Mouse (Mus musculus): ENCODE data around the gene Mpv17l2. TPM values are rescaled to one million over a fixed set of nuclear protein-coding genes. Genes with fewer than 3 reads are reported as not detected.

The Mpv17l2 gene
- polyA plus RNA-seq, 1 experiment from 2014 or later: 47.4 TPM

DNA sequence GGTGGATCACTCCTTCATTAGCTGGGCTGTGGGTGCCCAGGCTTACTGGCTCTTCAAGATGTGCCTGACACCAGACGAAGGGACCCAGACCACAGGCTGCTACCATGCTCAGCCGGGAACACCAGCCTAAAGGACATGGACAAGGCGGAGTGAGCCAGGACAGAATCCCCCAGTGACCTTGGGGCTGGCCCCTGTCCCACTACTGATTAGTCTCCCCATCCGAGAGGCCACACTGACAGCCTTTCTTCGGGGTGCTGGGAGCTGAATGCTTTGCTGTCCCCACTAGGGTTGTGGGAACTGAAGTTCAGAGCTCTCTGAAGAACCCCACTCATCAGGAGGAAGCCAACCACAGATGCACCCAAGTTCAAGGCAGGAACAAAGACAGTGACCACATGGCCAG, 14.5 kb upstream of the Mpv17l2 start:
- ATAC-seq (ENCODE audit: insufficient number of reproducible peaks, insufficient read depth, low FRiP score, low read depth): no peak
- Histone ChIP-seq H3K9me3 (ENCODE audit: control insufficient read depth, low read length) (no peaks in the 10 kb centered on the region), H3K4me3 (ENCODE audit: control insufficient read depth in 1 of 2, insufficient read depth in 1 of 2, low read depth in 1 of 2, low read length in 2 of 2) (peak overlapping the region in 1 of 2 experiments; percentile 86; a peak in 2 of 4 replicates), H3K4me2 (ENCODE audit: low read length) (peak overlapping the region; percentile 98), H3K4me1 (ENCODE audit: control insufficient read depth in 2 of 2, insufficient read depth in 2 of 2, low read length in 2 of 2) (peaks cover 22 to 36% of the 10 kb centered on the region in 2 experiments), H3K27me3 (ENCODE audit: control insufficient read depth, insufficient read depth, low read length) (no peaks in the 10 kb centered on the region), H3K9ac (ENCODE audit: low read length) (peak overlapping the region; percentile 100), H3K27ac (replicated peaks in 1 of 2; ENCODE audit: control insufficient read depth in 1 of 2, insufficient read depth in 1 of 2, low read depth in 2 of 2, low read length in 2 of 2) (no peak overlapping the region), H3K36me3 (ENCODE audit: control insufficient read depth, insufficient read depth, low read length) (peaks cover 60% of the 10 kb centered on the region)
- WGBS: 86% methylated on average over 5 of the region's 5 CpGs

DNA sequence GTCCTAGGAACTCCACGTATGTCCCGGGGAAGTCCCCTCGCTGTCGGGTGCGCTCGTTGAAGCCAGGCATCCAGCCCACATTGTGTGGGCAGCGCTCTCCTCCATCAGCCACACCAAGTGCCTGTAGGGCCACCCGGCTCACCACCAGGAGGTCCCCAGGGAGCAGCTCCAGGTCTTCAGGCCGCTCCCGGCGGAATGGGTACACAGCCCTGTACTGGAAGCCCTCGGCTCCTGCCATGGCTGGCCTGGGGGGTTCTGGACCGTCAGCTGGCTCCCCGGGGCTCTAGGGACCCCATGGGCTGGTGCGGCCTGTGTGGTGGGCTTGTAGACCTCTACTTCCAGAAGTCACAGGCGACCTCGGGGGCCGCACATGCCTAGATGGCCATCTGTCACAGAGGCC, 14.0 kb upstream of the Mpv17l2 start:
- Histone ChIP-seq H3K9ac (ENCODE audit: low read length) (peak overlapping the region; percentile 52), H3K36me3 (ENCODE audit: control insufficient read depth, insufficient read depth, low read length) (peaks cover 60% of the 10 kb centered on the region), H3K4me3 (ENCODE audit: control insufficient read depth in 1 of 2, insufficient read depth in 1 of 2, low read depth in 1 of 2, low read length in 2 of 2) (no peak overlapping the region), H3K27me3 (ENCODE audit: control insufficient read depth, insufficient read depth, low read length) (no peaks in the 10 kb centered on the region), H3K27ac (replicated peaks in 1 of 2; ENCODE audit: control insufficient read depth in 1 of 2, insufficient read depth in 1 of 2, low read depth in 2 of 2, low read length in 2 of 2) (no peak overlapping the region), H3K9me3 (ENCODE audit: control insufficient read depth, low read length) (no peaks in the 10 kb centered on the region), H3K4me1 (ENCODE audit: control insufficient read depth in 2 of 2, insufficient read depth in 2 of 2, low read length in 2 of 2) (peaks cover 22 to 36% of the 10 kb centered on the region in 2 experiments), H3K4me2 (ENCODE audit: low read length) (no peak overlapping the region)
- no peak for ATAC-seq (ENCODE audit: insufficient number of reproducible peaks, insufficient read depth, low FRiP score, low read depth)
- WGBS: 93% methylated on average over 18 of the region's 18 CpGs

DNA sequence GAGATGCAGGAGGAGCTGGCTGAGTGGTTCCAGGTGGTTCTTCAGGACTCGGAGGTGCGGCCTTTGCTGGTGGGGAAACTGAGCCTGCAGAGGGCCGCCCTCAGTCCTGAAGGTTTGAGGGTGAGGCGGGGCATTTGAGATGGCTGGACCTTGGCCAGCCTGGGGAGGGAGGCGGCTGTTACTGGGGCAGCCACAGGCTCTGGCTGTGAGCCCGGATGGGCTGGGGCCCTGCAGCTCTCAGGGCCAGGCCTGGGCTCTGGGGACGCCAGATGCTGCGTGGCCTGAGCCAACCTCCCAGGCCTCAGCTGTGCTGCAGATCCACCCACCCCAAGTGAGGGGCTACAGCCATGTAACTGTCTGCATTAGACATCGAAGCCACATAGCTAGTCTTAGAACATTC, 13.1 kb upstream of the Mpv17l2 start:
- peak overlapping the region; percentile 52 for H3K9ac ChIP-seq (ENCODE audit: low read length)
- H3K9me3 ChIP-seq (ENCODE audit: control insufficient read depth, low read length): no peaks in the 10 kb centered on the region
- 0 out of 2 replicates have a peak overlapping the region, but pooled peaks have one; percentile 12 for H3K4me2 ChIP-seq (ENCODE audit: low read length)
- ATAC-seq (ENCODE audit: insufficient number of reproducible peaks, insufficient read depth, low FRiP score, low read depth): peak; percentile 27; the same call in 1 of the 2 replicates
- peaks cover 58% of the 10 kb centered on the region for H3K36me3 ChIP-seq (ENCODE audit: control insufficient read depth, insufficient read depth, low read length)
- peaks cover 22 to 36% of the 10 kb centered on the region in 2 experiments for H3K4me1 ChIP-seq (ENCODE audit: control insufficient read depth in 2 of 2, insufficient read depth in 2 of 2, low read length in 2 of 2)
- no peaks in the 10 kb centered on the region for H3K27me3 ChIP-seq (ENCODE audit: control insufficient read depth, insufficient read depth, low read length)
- WGBS: 36% methylated on average over 9 of the region's 9 CpGs
- H3K27ac ChIP-seq (replicated peaks in 1 of 2; ENCODE audit: control insufficient read depth in 1 of 2, insufficient read depth in 1 of 2, low read depth in 2 of 2, low read length in 2 of 2): peak overlapping the region in 1 of 2 experiments; percentile 59; a peak in 2 of 4 replicates
- no peak overlapping the region; a peak in 1 of 4 replicates for H3K4me3 ChIP-seq (ENCODE audit: control insufficient read depth in 1 of 2, insufficient read depth in 1 of 2, low read depth in 1 of 2, low read length in 2 of 2)

DNA sequence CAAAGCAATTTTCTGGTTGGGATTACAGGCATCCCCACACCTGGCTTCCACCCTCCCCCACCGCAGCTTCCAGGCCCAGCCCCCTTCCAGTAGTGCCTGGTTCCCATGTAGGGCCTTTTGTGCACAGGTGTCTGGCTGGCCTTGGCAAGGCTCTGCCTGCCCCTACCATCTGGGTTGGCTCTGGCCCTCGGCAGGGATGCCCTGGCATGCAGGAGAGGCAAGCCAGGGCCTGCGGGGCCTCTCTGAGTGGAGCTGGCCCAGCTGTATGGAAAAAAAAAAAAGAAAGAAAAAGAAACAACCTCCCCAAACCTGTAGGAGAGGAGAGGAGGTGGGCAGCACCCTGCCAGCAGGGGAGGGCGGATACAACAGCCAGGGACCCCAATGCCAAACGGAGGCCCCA, 12.7 kb upstream of the Mpv17l2 start:
- H3K4me3 ChIP-seq (ENCODE audit: control insufficient read depth in 1 of 2, insufficient read depth in 1 of 2, low read depth in 1 of 2, low read length in 2 of 2): no peak overlapping the region; a peak in 1 of 4 replicates
- WGBS: 89% methylated on average over 5 of the region's 5 CpGs
- ATAC-seq (ENCODE audit: insufficient number of reproducible peaks, insufficient read depth, low FRiP score, low read depth): no peak
- H3K9me3 ChIP-seq (ENCODE audit: control insufficient read depth, low read length): no peaks in the 10 kb centered on the region
- peaks cover 58% of the 10 kb centered on the region for H3K36me3 ChIP-seq (ENCODE audit: control insufficient read depth, insufficient read depth, low read length)
- 0 out of 2 replicates have a peak overlapping the region, but pooled peaks have one; percentile 12 for H3K4me2 ChIP-seq (ENCODE audit: low read length)
- peaks cover 22 to 36% of the 10 kb centered on the region in 2 experiments for H3K4me1 ChIP-seq (ENCODE audit: control insufficient read depth in 2 of 2, insufficient read depth in 2 of 2, low read length in 2 of 2)
- H3K9ac ChIP-seq (ENCODE audit: low read length): peak overlapping the region; percentile 22
- H3K27me3 ChIP-seq (ENCODE audit: control insufficient read depth, insufficient read depth, low read length): no peaks in the 10 kb centered on the region
- H3K27ac ChIP-seq (replicated peaks in 1 of 2; ENCODE audit: control insufficient read depth in 1 of 2, insufficient read depth in 1 of 2, low read depth in 2 of 2, low read length in 2 of 2): peak overlapping the region in 1 of 2 experiments; percentile 59; a peak in 1 of 4 replicates

DNA sequence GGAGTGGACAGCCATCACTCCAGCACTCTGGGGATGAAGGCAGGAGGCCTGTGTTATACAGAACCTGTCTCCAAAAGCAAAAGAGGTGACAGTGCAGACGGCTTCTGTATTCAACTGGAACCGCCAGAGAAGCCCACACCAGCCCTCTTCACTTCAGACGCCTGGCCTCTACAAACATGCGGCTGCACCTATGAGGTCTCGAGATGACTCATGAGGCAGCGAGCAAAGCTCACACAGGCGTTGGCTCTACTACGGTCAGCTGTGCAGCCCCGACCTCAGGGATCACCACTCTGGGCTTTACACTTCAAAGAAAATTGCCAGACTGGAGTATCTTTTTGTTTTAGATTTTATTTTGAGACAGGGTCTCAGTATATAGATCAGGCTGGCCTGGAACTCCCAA, 12.1 kb upstream of the Mpv17l2 start:
- H3K27ac ChIP-seq (replicated peaks in 1 of 2; ENCODE audit: control insufficient read depth in 1 of 2, insufficient read depth in 1 of 2, low read depth in 2 of 2, low read length in 2 of 2): no peak overlapping the region
- no peak overlapping the region for H3K9ac ChIP-seq (ENCODE audit: low read length)
- peaks cover 22 to 32% of the 10 kb centered on the region in 2 experiments for H3K4me1 ChIP-seq (ENCODE audit: control insufficient read depth in 2 of 2, insufficient read depth in 2 of 2, low read length in 2 of 2)
- H3K36me3 ChIP-seq (ENCODE audit: control insufficient read depth, insufficient read depth, low read length): peaks cover 61% of the 10 kb centered on the region
- H3K4me3 ChIP-seq (ENCODE audit: control insufficient read depth in 1 of 2, insufficient read depth in 1 of 2, low read depth in 1 of 2, low read length in 2 of 2): no peak overlapping the region
- H3K4me2 ChIP-seq (ENCODE audit: low read length): no peak overlapping the region
- ATAC-seq (ENCODE audit: insufficient number of reproducible peaks, insufficient read depth, low FRiP score, low read depth): no peak
- 85% methylated on average over 9 of the region's 9 CpGs for WGBS
- H3K9me3 ChIP-seq (ENCODE audit: control insufficient read depth, low read length): no peaks in the 10 kb centered on the region
- H3K27me3 ChIP-seq (ENCODE audit: control insufficient read depth, insufficient read depth, low read length): no peaks in the 10 kb centered on the region

DNA sequence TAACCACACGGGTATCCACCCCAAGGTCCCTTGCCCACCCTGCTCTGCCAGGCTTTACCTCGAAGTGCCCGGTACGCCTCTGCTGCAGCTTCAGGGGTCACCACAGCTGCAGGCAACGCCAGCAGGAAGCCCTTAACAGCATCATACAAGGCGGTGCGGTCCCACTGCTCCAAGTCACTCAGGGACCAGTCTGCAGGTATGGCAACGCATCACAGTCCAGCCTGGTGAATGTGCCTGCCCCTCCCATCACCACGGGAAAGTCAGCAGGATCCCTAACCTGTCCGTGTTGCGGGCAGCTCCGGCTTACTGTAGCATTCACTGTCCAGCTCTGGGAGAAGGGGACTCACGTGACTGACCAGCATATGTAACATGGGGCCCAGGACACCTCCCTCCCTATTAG, 11.3 kb upstream of the Mpv17l2 start:
- no peak overlapping the region for H3K4me3 ChIP-seq (ENCODE audit: control insufficient read depth in 1 of 2, insufficient read depth in 1 of 2, low read depth in 1 of 2, low read length in 2 of 2)

DNA sequence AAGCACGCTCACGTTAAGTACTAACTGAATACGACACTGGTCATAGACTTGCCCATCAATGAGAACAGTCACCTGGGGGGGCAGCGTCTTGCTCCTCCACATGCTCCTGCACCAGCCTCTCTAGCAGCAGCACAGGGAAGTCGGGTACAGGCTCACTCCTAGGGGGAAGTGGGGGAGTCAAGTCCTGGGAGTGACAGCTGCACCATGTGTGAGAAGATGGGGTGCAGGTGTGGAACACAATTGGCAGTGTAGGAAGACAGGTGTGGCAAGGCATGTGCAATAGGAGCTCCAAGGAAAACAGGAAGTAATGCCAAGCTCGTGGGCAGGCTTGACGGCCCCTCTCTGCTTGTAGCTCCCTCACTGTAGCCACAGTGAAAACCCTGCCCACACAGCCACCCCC, 10.5 kb upstream of the Mpv17l2 start:
- peaks cover 25 to 36% of the 10 kb centered on the region in 2 experiments for H3K4me1 ChIP-seq (ENCODE audit: control insufficient read depth in 2 of 2, insufficient read depth in 2 of 2, low read length in 2 of 2)
- no peaks in the 10 kb centered on the region for H3K9me3 ChIP-seq (ENCODE audit: control insufficient read depth, low read length)
- H3K36me3 ChIP-seq (ENCODE audit: control insufficient read depth, insufficient read depth, low read length): peaks cover 63% of the 10 kb centered on the region
- H3K27ac ChIP-seq (replicated peaks in 1 of 2; ENCODE audit: control insufficient read depth in 1 of 2, insufficient read depth in 1 of 2, low read depth in 2 of 2, low read length in 2 of 2): no peak overlapping the region
- no peak overlapping the region for H3K4me3 ChIP-seq (ENCODE audit: control insufficient read depth in 1 of 2, insufficient read depth in 1 of 2, low read depth in 1 of 2, low read length in 2 of 2)
- ATAC-seq (ENCODE audit: insufficient number of reproducible peaks, insufficient read depth, low FRiP score, low read depth): no peak
- no peak overlapping the region for H3K9ac ChIP-seq (ENCODE audit: low read length)
- no peaks in the 10 kb centered on the region for H3K27me3 ChIP-seq (ENCODE audit: control insufficient read depth, insufficient read depth, low read length)
- H3K4me2 ChIP-seq (ENCODE audit: low read length): no peak overlapping the region
- WGBS: 86% methylated on average over 7 of the region's 7 CpGs

More for the DNA sequence above, 11.3 kb upstream of the Mpv17l2 start:
- ATAC-seq (ENCODE audit: insufficient number of reproducible peaks, insufficient read depth, low FRiP score, low read depth): no peak
- Histone ChIP-seq H3K27me3 (ENCODE audit: control insufficient read depth, insufficient read depth, low read length) (no peaks in the 10 kb centered on the region), H3K27ac (replicated peaks in 1 of 2; ENCODE audit: control insufficient read depth in 1 of 2, insufficient read depth in 1 of 2, low read depth in 2 of 2, low read length in 2 of 2) (no peak overlapping the region), H3K9me3 (ENCODE audit: control insufficient read depth, low read length) (no peaks in the 10 kb centered on the region), H3K4me2 (ENCODE audit: low read length) (no peak overlapping the region), H3K4me1 (ENCODE audit: control insufficient read depth in 2 of 2, insufficient read depth in 2 of 2, low read length in 2 of 2) (peaks cover 21 to 28% of the 10 kb centered on the region in 2 experiments), H3K9ac (ENCODE audit: low read length) (no peak overlapping the region), H3K36me3 (ENCODE audit: control insufficient read depth, insufficient read depth, low read length) (peaks cover 63% of the 10 kb centered on the region)
- WGBS: 91% methylated on average over 13 of the region's 13 CpGs

DNA sequence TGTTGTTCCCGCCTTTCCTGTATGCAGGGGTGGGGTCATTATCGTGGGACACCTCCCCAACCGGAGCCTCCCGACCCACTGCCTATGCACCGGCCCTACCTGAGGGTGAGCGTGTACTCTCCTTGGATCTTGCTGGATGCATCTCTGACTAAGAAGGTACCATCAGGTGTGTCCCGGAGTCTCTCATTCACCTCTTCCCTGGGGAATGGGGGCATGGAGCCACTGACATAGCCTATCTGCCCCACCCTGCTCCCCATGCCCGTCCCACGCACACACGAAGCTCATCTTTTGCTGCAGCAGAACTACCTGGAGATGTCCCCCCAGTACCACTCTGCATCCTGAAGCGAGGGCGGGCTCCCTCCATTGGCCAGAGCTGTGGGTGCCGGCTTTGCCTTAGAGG, 10.0 kb upstream of the Mpv17l2 start:
- Histone ChIP-seq H3K4me1 (ENCODE audit: control insufficient read depth in 2 of 2, insufficient read depth in 2 of 2, low read length in 2 of 2) (peaks cover 28 to 37% of the 10 kb centered on the region in 2 experiments), H3K9ac (ENCODE audit: low read length) (no peak overlapping the region), H3K36me3 (ENCODE audit: control insufficient read depth, insufficient read depth, low read length) (peaks cover 63% of the 10 kb centered on the region), H3K4me3 (ENCODE audit: control insufficient read depth in 1 of 2, insufficient read depth in 1 of 2, low read depth in 1 of 2, low read length in 2 of 2) (no peak overlapping the region), H3K4me2 (ENCODE audit: low read length) (no peak overlapping the region), H3K9me3 (ENCODE audit: control insufficient read depth, low read length) (no peaks in the 10 kb centered on the region), H3K27ac (replicated peaks in 1 of 2; ENCODE audit: control insufficient read depth in 1 of 2, insufficient read depth in 1 of 2, low read depth in 2 of 2, low read length in 2 of 2) (no peak overlapping the region), H3K27me3 (ENCODE audit: control insufficient read depth, insufficient read depth, low read length) (no peaks in the 10 kb centered on the region)
- no peak for ATAC-seq (ENCODE audit: insufficient number of reproducible peaks, insufficient read depth, low FRiP score, low read depth)
- 91% methylated on average over 13 of the region's 13 CpGs for WGBS

Measured in heart, embryonic 14.5 days (tissue).